Mouse (Mus musculus) heart, postnatal 36 days (tissue): ENCODE measurements around the gene Nfkbia. TPM values are rescaled to one million over a fixed set of nuclear protein-coding genes. Genes with fewer than 3 reads are reported as not detected.
A peak's percentile ranks its signal among the peaks of the same experiment; 100 is the strongest.

Source experiments
- DNase-seq, 2 experiments: peaks; one replicate each; pipeline ENCODE4 v3.0.0; 2021 to 2022
- intact Hi-C: fragments of 180-260 bp; cut with DNase I; formaldehyde crosslinking; loops from one replicate; pipeline ENCODE4 v1.15.1; 2025
- total RNA-seq, 2 experiments: library from RNA; stranded (reverse); gene quantifications; 2 replicates each; pipeline ENCODE4 v1.2.3; 2021

Gene Nfkbia
- total RNA-seq = 10 to 100 TPM; 32.8 to 65.3 TPM

- intact Hi-C loops = loop anchor here (1.0 kb wide), 1 partner anchor 46 kb away; no protein-coding TSS in a partner anchor
- peak; percentile 99 for DNase-seq
These were observed at the start of gene Nfkbia for GRCm38 (mm10) chr12:55492184-55492898. TSS of gene Nfkbia (minus strand) at chr12:55492647.

GRCm38 (mm10) chr12:55539157-55539556, 46.7 kb upstream of the Nfkbia start:
- DNase-seq = no peak
- intact Hi-C loops = no loop called here

GRCm38 (mm10) chr12:55538328-55538971, 46.0 kb upstream of the Nfkbia start:
- intact Hi-C loops = no loop called here
- no peak for DNase-seq

DNA sequence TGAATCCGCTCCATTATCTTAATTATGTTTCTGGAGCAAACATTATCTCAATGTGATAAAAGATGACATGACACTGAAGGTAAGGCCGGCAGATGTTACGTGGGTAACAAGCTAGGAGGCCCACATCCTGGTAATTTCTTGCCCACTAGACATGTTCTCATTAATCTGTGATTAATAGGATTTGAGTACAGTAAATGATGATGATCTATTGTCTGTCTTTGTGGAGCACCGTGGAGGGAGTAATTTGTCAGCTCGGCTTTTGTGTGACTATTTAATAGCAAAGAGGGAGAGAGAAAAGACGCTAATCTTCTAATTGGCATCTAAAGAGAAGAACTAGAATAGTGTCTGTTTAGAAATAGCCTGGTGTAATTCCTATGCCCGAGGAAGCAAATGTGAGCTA, 45.3 kb upstream of the Nfkbia start:
- intact Hi-C loops = no loop called here
- no peak for DNase-seq

- intact Hi-C loops = no loop called here
- DNase-seq = no peak
These were observed 44.2 kb upstream of the Nfkbia start for GRCm38 (mm10) chr12:55536537-55537135.

- no peak for DNase-seq
- intact Hi-C loops = loop anchor here (10.0 kb wide), 1 partner anchor 198 kb away; no protein-coding TSS in a partner anchor
These were observed 34.7 kb upstream of the Nfkbia start for GRCm38 (mm10) chr12:55526983-55527752.

GRCm38 (mm10) chr12:55518061-55518738, 25.8 kb upstream of the Nfkbia start:
- intact Hi-C loops = no loop called here
- DNase-seq = peak; percentile 37 to 58

- no peak for DNase-seq
- intact Hi-C loops = no loop called here
These were observed 16.4 kb upstream of the Nfkbia start for GRCm38 (mm10) chr12:55508817-55509216.

GRCm38 (mm10) chr12:55507332-55507935, 15.0 kb upstream of the Nfkbia start:
- DNase-seq = no peak
- intact Hi-C loops = no loop called here

DNA sequence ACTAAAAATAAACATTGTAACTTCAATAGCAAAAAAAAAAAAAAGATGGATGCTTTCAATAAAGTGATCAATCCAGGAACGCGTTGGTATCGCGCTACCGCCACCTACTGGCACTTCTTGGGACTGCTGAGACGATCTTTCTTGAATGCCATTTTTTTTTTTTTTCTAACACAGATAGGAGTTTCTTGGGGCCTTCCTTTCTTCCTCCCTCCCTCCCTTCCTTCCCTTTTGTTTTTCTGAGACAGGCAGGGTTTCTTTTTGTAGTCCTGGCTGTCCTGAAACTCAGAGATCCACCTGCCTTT, 13.5 kb upstream of the Nfkbia start:
- peak; percentile 54 to 80 for DNase-seq
- intact Hi-C loops = no loop called here

- intact Hi-C loops = no loop called here
- no peak for DNase-seq
These were observed 13.0 kb upstream of the Nfkbia start for GRCm38 (mm10) chr12:55505314-55506028.

DNA sequence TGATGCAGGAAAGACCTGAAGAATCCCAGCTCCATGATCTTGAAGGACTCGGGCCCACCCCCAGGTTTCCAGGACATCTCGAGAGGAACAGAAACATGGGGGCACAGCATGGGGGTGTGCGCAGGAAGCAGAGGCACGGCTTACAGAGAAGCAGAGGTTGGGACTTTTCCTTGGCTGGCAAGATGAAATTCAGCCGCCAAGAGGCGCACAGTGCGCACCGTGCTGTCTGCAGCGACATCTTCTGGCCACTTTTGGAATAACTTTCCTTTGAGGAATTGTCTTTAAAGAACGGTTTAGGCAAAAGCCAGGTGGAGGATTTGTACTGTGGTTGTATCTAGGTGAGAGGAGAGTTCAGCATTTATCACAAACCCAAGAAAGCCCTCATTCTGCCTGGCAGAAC, 6.6 kb upstream of the Nfkbia start:
- peak; percentile 84 to 85 for DNase-seq
- intact Hi-C loops = loop anchor here (1.0 kb wide), 3 partner anchors 127 to 184 kb away; no protein-coding TSS in a partner anchor

GRCm38 (mm10) chr12:55497737-55498136, 5.3 kb upstream of the Nfkbia start:
- intact Hi-C loops = no loop called here
- DNase-seq = no peak

GRCm38 (mm10) chr12:55495902-55496605, 3.6 kb upstream of the Nfkbia start:
- DNase-seq = no peak
- intact Hi-C loops = loop anchor here (1.0 to 2.0 kb wide), 2 partner anchors 97 to 124 kb away; no protein-coding TSS in a partner anchor

DNA sequence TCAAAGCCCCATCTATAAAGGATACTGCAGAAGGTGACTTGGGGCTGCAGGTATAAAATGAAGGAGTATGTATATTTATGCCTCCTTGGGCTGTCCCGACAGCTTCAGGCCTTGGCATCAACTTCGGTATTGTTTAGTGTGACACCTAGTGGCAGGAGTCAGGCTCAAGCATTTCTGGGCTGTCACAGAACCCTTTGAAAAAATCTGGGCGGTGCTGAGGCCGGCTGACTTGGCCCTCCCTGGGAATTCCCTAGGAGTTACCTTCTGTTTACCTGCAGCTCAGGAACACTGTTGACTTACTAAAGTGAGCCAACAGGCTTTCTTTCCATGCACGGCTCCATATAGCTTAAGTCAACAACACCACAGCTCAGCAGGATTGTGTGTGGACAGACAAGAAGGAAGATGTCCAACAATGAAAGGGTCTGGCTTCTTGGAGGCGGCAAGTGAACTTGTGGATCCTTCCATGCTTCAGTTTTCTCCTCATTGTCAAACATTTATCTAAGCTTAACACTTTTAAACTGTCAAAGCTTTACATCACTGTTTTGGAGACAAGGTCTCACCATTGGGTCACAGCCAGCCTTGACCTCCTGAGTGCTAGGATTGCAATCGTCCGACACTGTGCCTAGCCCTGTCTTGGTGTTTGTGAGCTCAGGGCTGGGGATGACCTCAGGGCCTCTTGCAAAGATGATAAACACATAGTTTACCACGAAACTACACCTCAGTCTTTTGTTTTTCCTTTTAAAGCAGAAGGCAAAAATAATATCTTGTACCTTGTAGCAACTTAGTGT, 2.9 kb upstream of the Nfkbia start:
- peak; percentile 69 to 74 for DNase-seq
- intact Hi-C loops = loop anchor here (1.0 to 2.0 kb wide), 2 partner anchors 97 to 123 kb away; no protein-coding TSS in a partner anchor

- intact Hi-C loops = no loop called here
- DNase-seq = peak in 1 of 2 experiments; percentile 45
These were observed 934 bp upstream of the Nfkbia start for GRCm38 (mm10) chr12:55493381-55493780.

- intact Hi-C loops = loop anchor here (1.0 kb wide), 1 partner anchor 47 kb away; no protein-coding TSS in a partner anchor
- no peak for DNase-seq
These were observed 494 bp upstream of the Nfkbia start for GRCm38 (mm10) chr12:55492941-55493340.
